Mouse (Mus musculus): ENCODE measurements at regions not wholly inside any gene's neighbourhood (a gene's known extent, or its start where the extent isn't known, plus 50 kb on each side); places are given as distances from the start of the nearest gene placed in this dataset.

GRCm38 (mm10) chr6:7941786-7942185 lies 97.1 kb downstream of the C1galt1 start:
- no peak overlapping the region for H3K4me2 ChIP-seq (ENCODE audit: low read depth)
- H3K9me3 ChIP-seq (ENCODE audit: low read length) = no peaks in the 10 kb centered on the region
- H3K27ac ChIP-seq (ENCODE audit: low read depth, low read length) = no peak overlapping the region
- H3K4me1 ChIP-seq (ENCODE audit: insufficient read depth) = no peaks in the 10 kb centered on the region
- no peak overlapping the region for H3K9ac ChIP-seq
- WGBS = 23% methylated on average over 2 of the region's 2 CpGs
- H3K4me3 ChIP-seq (ENCODE audit: low read depth, low read length) = no peak overlapping the region
- no peak for DNase-seq
- no peaks in the 10 kb centered on the region for H3K27me3 ChIP-seq (ENCODE audit: insufficient read depth, low read length)
- TF ChIP-seq CTCF (IDR thresholded peaks at IDR 0.05; ENCODE audit: low read depth) = no peak
- no peaks in the 10 kb centered on the region for H3K36me3 ChIP-seq (ENCODE audit: insufficient read depth)
- ATAC-seq = no peak

GRCm38 (mm10) chr6:7943192-7943591 lies 98.5 kb downstream of the C1galt1 start:
- Histone ChIP-seq H3K27ac (ENCODE audit: low read depth, low read length) (no peak overlapping the region), H3K27me3 (ENCODE audit: insufficient read depth, low read length) (no peaks in the 10 kb centered on the region), H3K9me3 (ENCODE audit: low read length) (no peaks in the 10 kb centered on the region), H3K36me3 (ENCODE audit: insufficient read depth) (no peaks in the 10 kb centered on the region), H3K4me2 (ENCODE audit: low read depth) (no peak overlapping the region), H3K4me3 (ENCODE audit: low read depth, low read length) (no peak overlapping the region), H3K4me1 (ENCODE audit: insufficient read depth) (no peaks in the 10 kb centered on the region), H3K9ac (no peak overlapping the region)
- TF ChIP-seq CTCF (IDR thresholded peaks at IDR 0.05; ENCODE audit: low read depth) = no peak
- DNase-seq (peak; percentile 12), ATAC-seq (peak; percentile 58; the same call in 1 of the 2 replicates)
- WGBS = 47% methylated on average over 5 of the region's 5 CpGs

- H3K27ac ChIP-seq (ENCODE audit: low read depth, low read length) = no peak overlapping the region
- H3K4me3 ChIP-seq (ENCODE audit: low read depth, low read length) = no peak overlapping the region
- H3K9ac ChIP-seq = no peak overlapping the region
- H3K4me2 ChIP-seq (ENCODE audit: low read depth) = no peak overlapping the region
- TF ChIP-seq CTCF (IDR thresholded peaks at IDR 0.05; ENCODE audit: low read depth) = no peak
- no peaks in the 10 kb centered on the region for H3K4me1 ChIP-seq (ENCODE audit: insufficient read depth)
- WGBS = 82% methylated on average over 5 of the region's 5 CpGs
- no peak for DNase-seq
- no peaks in the 10 kb centered on the region for H3K27me3 ChIP-seq (ENCODE audit: insufficient read depth, low read length)
- no peak for ATAC-seq
- no peaks in the 10 kb centered on the region for H3K36me3 ChIP-seq (ENCODE audit: insufficient read depth)
- H3K9me3 ChIP-seq (ENCODE audit: low read length) = no peaks in the 10 kb centered on the region
Measured at GRCm38 (mm10) chr6:7943656-7944055, 99.0 kb downstream of the C1galt1 start.
